Mouse (Mus musculus) forebrain, embryonic 12.5 days (tissue): ENCODE measurements at regions not wholly inside any gene's neighbourhood (a gene's known extent, or its start where the extent isn't known, plus 50 kb on each side); places are given as distances from the start of the nearest gene placed in this dataset.

ENCODE experiments used
- ATAC-seq: fragments of 200-750 bp; cut with Nextera tagmentation; 2 replicates; pipeline ENCODE4 v1.8.0; 2017; ENCODE audit warnings: moderate TSS enrichment; ENCODE audit not compliant: low FRiP score
- H3K27ac ChIP-seq: fragments of 300-500 bp; sonication (generic); 2 replicates; pipeline ENCODE4 v1.5.1; 2016; ENCODE audit warnings: mild to moderate bottlenecking
- H3K27me3 ChIP-seq: fragments of 300-500 bp; sonication (generic); 2 replicates; pipeline ENCODE4 v1.6.1; 2016; ENCODE audit warnings: mild to moderate bottlenecking
- H3K36me3 ChIP-seq: fragments of 300-500 bp; sonication (generic); replicated peaks from 2 replicates; pipeline ENCODE4 v1.6.1; 2016; ENCODE audit warnings: mild to moderate bottlenecking
- H3K4me1 ChIP-seq: fragments of 300-500 bp; sonication (generic); 2 replicates; pipeline ENCODE4 v1.6.1; 2016
- H3K4me2 ChIP-seq: fragments of 300-500 bp; sonication (generic); 2 replicates; pipeline ENCODE4 v1.6.1; 2016; ENCODE audit warnings: mild to moderate bottlenecking, moderate library complexity
- H3K4me3 ChIP-seq: fragments of 300-500 bp; sonication (generic); replicated peaks from 2 replicates; pipeline ENCODE4 v1.5.1; 2016; ENCODE audit warnings: mild to moderate bottlenecking
- H3K9ac ChIP-seq: fragments of 300-500 bp; sonication (generic); 2 replicates; pipeline ENCODE4 v1.6.1; 2016; ENCODE audit warnings: mild to moderate bottlenecking
- H3K9me3 ChIP-seq: fragments of 300-500 bp; sonication (generic); 2 replicates; pipeline ENCODE4 v1.6.1; 2016
- WGBS: fragments of 180-500 bp; shearing (Covaris S2); methylation state at CpG from one replicate; pipeline ENCODE4 v1.1.7; 2016; 5-methylcytosine and 5-hydroxymethylcytosine counted together

DNA sequence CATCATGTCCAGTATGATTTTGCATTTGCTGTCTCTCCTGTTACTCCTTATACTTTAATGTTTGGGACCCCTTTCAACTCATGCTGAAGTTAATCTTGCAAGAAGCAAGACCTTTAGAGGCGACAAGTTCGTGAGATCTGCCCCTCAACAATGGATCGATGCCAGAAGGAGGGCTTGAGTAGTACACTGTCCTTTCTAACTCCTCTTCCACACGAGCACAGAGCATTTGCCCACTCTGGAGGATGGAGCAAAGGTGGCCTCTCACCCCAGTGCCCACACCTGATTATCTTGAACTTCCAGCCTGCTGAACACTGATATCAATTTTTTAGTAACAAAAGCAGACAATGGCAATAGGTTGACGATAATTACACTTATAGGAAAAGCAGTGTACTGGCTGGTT, 448.1 kb downstream of the Adgrl2 start:
- Histone ChIP-seq H3K36me3 (no peaks in the 10 kb centered on the region), H3K9me3 (no peaks in the 10 kb centered on the region), H3K27me3 (no peaks in the 10 kb centered on the region), H3K4me3 (no peak overlapping the region), H3K4me1 (peaks cover 7% of the 10 kb centered on the region), H3K4me2 (no peak overlapping the region), H3K27ac (no peak overlapping the region), H3K9ac (no peak overlapping the region)
- no peak for ATAC-seq
- 84% methylated on average over 5 of the region's 5 CpGs for WGBS

GRCm38 (mm10) chr3:148537669-148538271, 452.6 kb downstream of the Adgrl2 start:
- H3K4me3 ChIP-seq: no peak overlapping the region
- peaks cover 7% of the 10 kb centered on the region for H3K4me1 ChIP-seq
- WGBS: 20% methylated on average over 4 of the region's 4 CpGs
- H3K27ac ChIP-seq: no peak overlapping the region
- H3K27me3 ChIP-seq: no peaks in the 10 kb centered on the region
- ATAC-seq: no peak
- H3K9ac ChIP-seq: no peak overlapping the region
- H3K9me3 ChIP-seq: no peaks in the 10 kb centered on the region
- no peak overlapping the region for H3K4me2 ChIP-seq
- no peaks in the 10 kb centered on the region for H3K36me3 ChIP-seq

GRCm38 (mm10) chr3:148529893-148530292, 460.5 kb downstream of the Adgrl2 start:
- no peak overlapping the region for H3K9ac ChIP-seq
- H3K4me3 ChIP-seq: no peak overlapping the region
- WGBS: 73% methylated on average over 2 of the region's 2 CpGs
- H3K4me2 ChIP-seq: no peak overlapping the region
- no peak overlapping the region for H3K27ac ChIP-seq
- H3K4me1 ChIP-seq: no peaks in the 10 kb centered on the region
- ATAC-seq: no peak
- no peaks in the 10 kb centered on the region for H3K36me3 ChIP-seq
- no peaks in the 10 kb centered on the region for H3K9me3 ChIP-seq
- H3K27me3 ChIP-seq: no peaks in the 10 kb centered on the region

- Histone ChIP-seq H3K4me1 (no peaks in the 10 kb centered on the region), H3K27me3 (no peaks in the 10 kb centered on the region), H3K9ac (no peak overlapping the region), H3K9me3 (no peaks in the 10 kb centered on the region), H3K4me3 (no peak overlapping the region), H3K36me3 (no peaks in the 10 kb centered on the region), H3K4me2 (no peak overlapping the region), H3K27ac (no peak overlapping the region)
- no peak for ATAC-seq
- 94% methylated on average over 5 of the region's 5 CpGs for WGBS
Observed at GRCm38 (mm10) chr3:148510381-148510780, 480.0 kb downstream of the Adgrl2 start.

- Histone ChIP-seq H3K4me2 (no peak overlapping the region), H3K4me1 (no peaks in the 10 kb centered on the region), H3K4me3 (no peak overlapping the region), H3K36me3 (no peaks in the 10 kb centered on the region), H3K27me3 (no peaks in the 10 kb centered on the region), H3K9me3 (no peaks in the 10 kb centered on the region), H3K27ac (no peak overlapping the region), H3K9ac (no peak overlapping the region)
- WGBS: 93% methylated on average over 2 of the region's 2 CpGs
- ATAC-seq: no peak
Observed at GRCm38 (mm10) chr3:148504928-148505327, 485.4 kb downstream of the Adgrl2 start.

- no peak for ATAC-seq
- H3K27ac ChIP-seq: no peak overlapping the region
- 77% methylated on average over 1 of the region's 1 CpGs for WGBS
Observed at GRCm38 (mm10) chr3:148503432-148503831, 486.9 kb downstream of the Adgrl2 start.

GRCm38 (mm10) chr3:148501801-148502200, 488.6 kb downstream of the Adgrl2 start:
- Histone ChIP-seq H3K4me2 (no peak overlapping the region), H3K27me3 (no peaks in the 10 kb centered on the region), H3K36me3 (no peaks in the 10 kb centered on the region), H3K4me1 (no peaks in the 10 kb centered on the region), H3K9me3 (no peaks in the 10 kb centered on the region), H3K9ac (no peak overlapping the region), H3K27ac (no peak overlapping the region), H3K4me3 (no peak overlapping the region)
- WGBS: 95% methylated on average over 3 of the region's 3 CpGs
- ATAC-seq: no peak

More at GRCm38 (mm10) chr3:148503432-148503831, 486.9 kb downstream of the Adgrl2 start:
- Histone ChIP-seq H3K36me3 (no peaks in the 10 kb centered on the region), H3K4me3 (no peak overlapping the region), H3K27me3 (no peaks in the 10 kb centered on the region), H3K4me2 (no peak overlapping the region), H3K9ac (no peak overlapping the region), H3K9me3 (no peaks in the 10 kb centered on the region), H3K4me1 (no peaks in the 10 kb centered on the region)

DNA sequence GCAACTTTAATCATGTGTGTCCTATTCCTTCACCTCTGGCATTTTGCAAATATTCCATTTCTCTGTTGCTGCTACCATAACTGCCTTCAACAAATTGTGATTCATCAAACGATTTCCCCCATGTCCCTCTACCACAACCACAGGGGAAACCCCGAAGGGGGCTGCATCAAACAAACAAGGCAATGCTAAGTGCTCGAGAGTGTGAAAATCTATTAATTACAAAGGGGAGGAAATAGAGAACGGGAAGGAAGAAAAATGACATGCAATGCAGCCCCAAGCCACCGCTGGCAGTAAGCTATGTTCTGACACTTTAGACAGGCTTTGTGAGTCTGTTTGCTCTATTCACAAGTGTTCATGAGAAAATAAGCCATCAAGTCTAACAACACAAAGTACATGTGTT, 493.7 kb downstream of the Adgrl2 start:
- Histone ChIP-seq H3K36me3 (no peaks in the 10 kb centered on the region), H3K4me1 (no peaks in the 10 kb centered on the region), H3K27ac (no peak overlapping the region), H3K27me3 (no peaks in the 10 kb centered on the region), H3K9me3 (no peaks in the 10 kb centered on the region), H3K9ac (no peak overlapping the region), H3K4me3 (no peak overlapping the region), H3K4me2 (no peak overlapping the region)
- no peak for ATAC-seq
- WGBS: 81% methylated on average over 5 of the region's 5 CpGs

- ATAC-seq: no peak
- WGBS: 85% methylated on average over 3 of the region's 3 CpGs
Observed at GRCm38 (mm10) chr3:148491287-148491686, 499.1 kb downstream of the Adgrl2 start.

GRCm38 (mm10) chr3:148489201-148489600, 501.2 kb downstream of the Adgrl2 start:
- Histone ChIP-seq H3K27me3 (no peaks in the 10 kb centered on the region), H3K4me3 (no peak overlapping the region), H3K4me2 (no peak overlapping the region), H3K27ac (no peak overlapping the region), H3K36me3 (no peaks in the 10 kb centered on the region), H3K9ac (no peak overlapping the region), H3K9me3 (no peaks in the 10 kb centered on the region), H3K4me1 (no peaks in the 10 kb centered on the region)
- ATAC-seq: no peak
- WGBS: 86% methylated on average over 4 of the region's 4 CpGs

More at GRCm38 (mm10) chr3:148491287-148491686, 499.1 kb downstream of the Adgrl2 start:
- Histone ChIP-seq H3K27ac (no peak overlapping the region), H3K27me3 (no peaks in the 10 kb centered on the region), H3K36me3 (no peaks in the 10 kb centered on the region), H3K9me3 (no peaks in the 10 kb centered on the region), H3K4me3 (no peak overlapping the region), H3K4me1 (no peaks in the 10 kb centered on the region), H3K9ac (no peak overlapping the region), H3K4me2 (no peak overlapping the region)

DNA sequence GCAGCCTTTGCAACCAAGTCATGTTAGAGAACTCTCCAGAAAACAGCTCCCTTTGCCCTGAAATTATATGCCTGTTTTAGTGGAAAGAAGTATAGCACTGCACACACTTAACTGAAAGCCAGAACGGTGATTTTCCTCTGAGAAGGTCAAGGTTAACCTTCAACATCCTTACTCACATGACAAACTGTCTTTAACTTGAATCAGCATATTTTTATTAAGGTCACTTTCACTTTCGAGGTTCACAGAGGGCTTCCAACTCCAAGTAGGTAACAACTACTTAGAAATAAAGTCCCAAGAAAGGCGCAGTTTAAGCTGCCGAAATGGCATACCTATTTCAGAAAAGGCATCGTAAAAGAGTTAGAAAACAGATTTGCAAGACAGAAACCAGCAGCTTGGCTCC, 502.4 kb downstream of the Adgrl2 start:
- Histone ChIP-seq H3K27me3 (no peaks in the 10 kb centered on the region), H3K27ac (no peak overlapping the region), H3K9ac (no peak overlapping the region), H3K4me3 (no peak overlapping the region), H3K4me1 (no peaks in the 10 kb centered on the region), H3K9me3 (no peaks in the 10 kb centered on the region), H3K36me3 (no peaks in the 10 kb centered on the region), H3K4me2 (no peak overlapping the region)
- no peak for ATAC-seq
- WGBS: 90% methylated on average over 5 of the region's 5 CpGs

DNA sequence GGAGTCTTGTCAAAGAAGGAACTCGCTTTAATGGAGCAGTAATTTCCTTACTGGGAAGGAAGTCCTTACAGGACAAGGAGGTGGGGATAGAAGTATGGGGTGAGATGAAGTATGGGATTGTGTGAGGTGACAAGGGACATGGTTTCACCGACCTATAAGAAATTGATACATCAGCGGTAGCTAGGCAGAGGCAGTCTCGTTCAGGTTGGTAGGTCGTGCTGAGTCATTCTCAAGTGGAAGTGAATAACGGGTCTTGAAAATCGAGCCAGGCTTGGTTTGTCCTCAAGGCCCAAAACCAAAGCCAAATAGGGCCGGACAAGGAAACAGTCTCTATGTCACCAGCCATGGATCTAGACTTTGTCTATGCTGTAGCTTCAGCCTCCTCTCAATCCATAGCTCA, 514.5 kb downstream of the Adgrl2 start:
- no peak overlapping the region for H3K4me3 ChIP-seq

DNA sequence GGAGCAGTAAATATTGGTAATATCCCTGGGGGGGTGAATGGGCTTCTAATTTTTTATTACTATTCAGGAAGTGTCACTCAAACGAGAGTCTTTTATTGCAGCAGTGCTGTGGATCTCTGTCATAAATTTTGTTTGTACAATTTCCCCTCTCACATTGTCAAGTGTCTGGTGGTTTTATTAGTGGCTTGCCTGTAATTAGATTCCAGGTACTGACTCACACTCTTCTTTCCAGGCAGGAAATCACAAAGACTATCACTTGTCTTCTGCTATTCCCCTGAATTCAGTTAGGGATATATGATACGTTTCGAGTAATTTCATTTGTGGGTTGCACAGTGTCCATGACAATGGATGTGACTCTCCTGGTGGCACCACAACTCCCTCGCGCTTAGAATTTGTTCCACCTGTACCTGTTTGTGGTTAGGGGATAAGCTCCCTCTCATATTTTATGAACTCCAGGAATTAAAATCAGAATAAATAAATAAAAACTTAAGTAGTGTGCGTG, 517.4 kb downstream of the Adgrl2 start:
- Histone ChIP-seq H3K9me3 (no peaks in the 10 kb centered on the region), H3K27me3 (no peaks in the 10 kb centered on the region), H3K4me3 (no peak overlapping the region), H3K4me2 (no peak overlapping the region), H3K4me1 (no peaks in the 10 kb centered on the region), H3K27ac (no peak overlapping the region), H3K9ac (no peak overlapping the region), H3K36me3 (no peaks in the 10 kb centered on the region)
- no peak for ATAC-seq
- WGBS: 92% methylated on average over 6 of the region's 6 CpGs

More for the DNA sequence above, 514.5 kb downstream of the Adgrl2 start:
- Histone ChIP-seq H3K36me3 (no peaks in the 10 kb centered on the region), H3K27me3 (no peaks in the 10 kb centered on the region), H3K9ac (no peak overlapping the region), H3K4me2 (no peak overlapping the region), H3K27ac (no peak overlapping the region), H3K4me1 (no peaks in the 10 kb centered on the region), H3K9me3 (no peaks in the 10 kb centered on the region)
- WGBS: 96% methylated on average over 8 of the region's 8 CpGs
- ATAC-seq: no peak
